Mouse (Mus musculus): ENCODE measurements around the gene Fam222a.

The Fam222a gene

DNA sequence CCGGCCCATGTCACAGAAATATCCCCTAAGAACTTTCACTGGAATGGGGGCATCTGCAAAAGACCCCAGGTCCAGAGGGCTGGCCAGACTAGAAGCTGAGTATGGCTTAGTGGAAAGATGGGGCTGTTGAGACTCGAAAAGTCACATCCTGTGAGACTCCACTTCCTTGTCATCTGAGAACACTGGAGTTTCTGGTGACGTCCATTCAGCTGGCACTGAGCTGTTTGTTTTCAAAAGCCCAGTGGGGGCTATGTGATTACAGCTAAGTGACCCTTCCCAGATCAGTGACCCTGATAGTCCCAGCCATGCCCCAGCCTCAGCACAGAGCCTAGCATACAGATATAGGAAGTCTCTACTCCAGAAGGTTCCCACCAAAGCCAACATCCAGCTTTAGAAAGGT is 83.6 kb downstream of the Fam222a start:
- no peak for DNase-seq (ENCODE audit: extremely low read depth, low read depth)

DNA sequence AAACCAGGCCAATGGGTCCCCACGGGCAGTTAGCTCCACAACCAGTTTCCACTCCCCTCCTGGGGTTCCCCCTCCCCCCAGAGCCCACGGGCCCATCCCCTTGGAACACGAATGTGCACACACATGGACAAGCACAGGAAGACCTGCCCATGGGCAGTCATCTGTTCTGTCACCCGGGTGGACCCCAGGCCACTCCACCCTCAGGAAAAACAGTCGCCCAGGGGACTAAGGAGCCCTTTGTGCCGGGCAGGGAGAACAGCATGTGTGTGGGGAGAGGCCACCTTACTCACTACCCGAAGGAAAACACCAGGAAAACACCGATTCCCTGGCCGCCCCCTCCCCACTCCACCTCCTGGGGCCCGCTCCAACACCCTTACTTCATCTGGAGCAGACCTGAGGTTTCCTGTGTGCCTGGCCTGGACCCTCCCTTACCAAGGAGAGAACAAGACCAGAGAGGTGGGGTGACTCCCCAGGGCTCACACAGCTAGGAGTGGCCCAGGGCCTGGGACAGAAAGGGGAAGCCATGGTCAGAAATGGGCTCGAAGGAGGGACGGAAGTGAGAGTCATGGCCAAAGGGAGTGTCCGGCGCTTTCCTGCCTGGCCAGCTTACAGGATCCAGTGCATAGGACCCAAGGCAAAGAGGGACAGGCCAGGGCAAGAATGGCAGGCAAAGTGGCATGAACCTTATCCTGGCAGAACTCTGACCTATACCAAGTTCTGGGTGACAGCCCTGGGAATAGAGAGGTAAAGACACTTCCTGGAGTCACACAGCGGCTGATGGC is 86.0 kb downstream of the Fam222a start:
- no peak for DNase-seq (ENCODE audit: extremely low read depth, low read depth)

DNA sequence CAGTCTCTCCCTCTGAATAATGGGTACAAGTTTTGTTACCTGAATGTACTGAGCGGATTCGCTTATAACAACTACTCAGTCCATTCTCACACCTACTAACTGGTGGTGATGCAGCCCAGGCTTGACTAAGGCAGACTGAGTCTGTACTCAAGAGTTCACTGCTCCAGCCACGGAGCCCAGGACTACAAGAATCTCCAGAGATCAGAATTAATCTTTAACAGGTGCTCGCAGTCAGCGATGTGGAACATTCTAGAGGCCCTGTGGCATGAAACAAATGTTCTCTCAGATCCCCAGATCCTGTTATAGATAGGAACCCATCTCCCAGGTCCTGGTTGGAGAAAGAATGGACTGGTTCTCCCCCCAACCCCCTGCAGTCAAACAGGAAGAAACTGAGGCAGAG is 87.9 kb downstream of the Fam222a start:
- DNase-seq (ENCODE audit: extremely low read depth, low read depth) = no peak

DNA sequence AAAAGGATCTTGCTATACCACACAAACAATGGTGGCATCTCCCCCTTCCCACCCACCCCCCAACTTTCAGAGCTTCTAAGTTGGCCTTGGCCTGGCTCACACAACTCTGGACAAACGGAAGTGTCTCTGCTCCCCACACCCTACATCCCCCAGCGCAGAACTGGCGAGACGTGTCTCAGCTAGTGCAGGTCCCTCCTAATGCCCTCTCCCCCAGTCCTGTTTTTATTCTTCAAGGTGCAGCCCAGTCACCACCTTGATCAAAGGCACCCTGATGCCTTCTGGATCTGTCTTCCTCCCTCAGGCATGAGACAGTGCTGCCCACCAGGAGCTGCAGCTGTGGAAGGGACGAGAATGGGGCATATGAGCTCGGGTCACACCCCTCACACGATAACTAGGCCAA is 88.5 kb downstream of the Fam222a start:
- DNase-seq (ENCODE audit: extremely low read depth, low read depth) = no peak

DNA sequence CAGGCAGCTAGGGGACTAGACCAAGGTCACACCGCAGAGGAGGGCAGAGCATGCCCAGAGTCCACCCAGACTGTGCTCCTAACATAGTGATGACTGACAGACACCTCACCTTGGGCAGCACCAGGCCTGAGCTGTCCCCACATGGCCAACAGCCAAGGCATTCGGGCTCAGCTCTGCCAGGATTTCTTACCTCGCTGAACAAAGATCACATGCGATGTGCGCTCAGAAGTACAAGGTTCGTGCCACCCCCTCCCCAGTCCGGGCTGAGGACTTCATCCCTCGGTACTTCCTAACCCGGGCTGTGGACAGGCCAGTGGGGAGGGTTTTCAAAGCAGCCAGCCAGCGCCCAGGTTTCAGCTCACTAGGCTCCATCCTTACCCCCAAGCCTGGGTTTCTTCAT is 89.6 kb downstream of the Fam222a start:
- DNase-seq (ENCODE audit: extremely low read depth, low read depth) = no peak

DNA sequence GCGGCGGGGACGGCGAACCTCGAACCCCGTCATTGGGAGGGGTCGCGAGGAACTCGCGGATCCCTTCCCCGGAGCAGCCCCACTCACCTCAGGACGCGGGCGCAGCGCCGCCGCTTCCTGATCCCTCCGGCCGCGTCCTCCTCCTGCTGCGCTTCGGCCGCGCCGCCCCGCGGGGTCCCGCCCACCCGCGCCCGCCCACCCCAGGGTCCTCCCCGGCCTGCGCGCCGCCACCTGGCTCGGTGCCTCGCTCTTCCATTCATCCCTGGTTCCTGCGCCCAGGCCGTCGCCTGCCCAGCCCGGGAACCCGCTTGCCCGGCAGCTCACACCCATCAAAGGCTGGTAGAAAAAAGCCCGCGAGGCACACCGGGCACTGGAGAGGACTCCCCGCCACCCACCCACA is 90.4 kb downstream of the Fam222a start, which contains the start of gene Trpv4:
Gene Trpv4, minus strand, starts transcription at position 167 of the 400 bp plus-strand sequence.
- DNase-seq (ENCODE audit: extremely low read depth, low read depth) = no peak

DNA sequence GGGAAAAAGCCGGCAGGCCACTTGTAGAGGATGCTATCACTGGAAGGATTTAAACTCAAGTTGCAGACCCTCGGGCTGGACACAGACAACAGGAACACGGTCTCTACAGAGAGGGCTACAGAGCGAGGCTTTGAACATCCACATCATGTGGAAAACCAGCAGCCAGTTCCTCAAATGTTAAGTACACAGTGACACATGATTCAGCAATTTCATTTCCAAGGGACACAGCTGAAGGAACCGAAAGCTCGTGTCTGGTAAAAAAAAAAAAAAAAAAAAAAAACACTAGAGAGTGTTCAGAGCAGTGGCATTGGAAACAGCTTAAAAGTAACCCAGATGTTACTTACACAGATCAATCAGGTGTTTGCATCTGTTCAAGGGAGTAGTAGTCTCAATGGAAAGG is 93.2 kb downstream of the Fam222a start:
- DNase-seq (ENCODE audit: extremely low read depth, low read depth) = peak; percentile 47
